Mouse (Mus musculus) brain, embryonic 18.5 days (tissue): Measurements from ENCODE around the gene Ube2l3.
"Not testable (repeated sequence)": the region's sequence is repeated elsewhere in the genome, so short reads cannot be mapped to it uniquely, and the experiment has no call there.

Experiments used
- DNase-seq: peaks from one replicate; pipeline ENCODE4 v3.0.0-alpha.2; 2012; ENCODE audit warnings: low read depth, low spot score

The Ube2l3 gene

DNA sequence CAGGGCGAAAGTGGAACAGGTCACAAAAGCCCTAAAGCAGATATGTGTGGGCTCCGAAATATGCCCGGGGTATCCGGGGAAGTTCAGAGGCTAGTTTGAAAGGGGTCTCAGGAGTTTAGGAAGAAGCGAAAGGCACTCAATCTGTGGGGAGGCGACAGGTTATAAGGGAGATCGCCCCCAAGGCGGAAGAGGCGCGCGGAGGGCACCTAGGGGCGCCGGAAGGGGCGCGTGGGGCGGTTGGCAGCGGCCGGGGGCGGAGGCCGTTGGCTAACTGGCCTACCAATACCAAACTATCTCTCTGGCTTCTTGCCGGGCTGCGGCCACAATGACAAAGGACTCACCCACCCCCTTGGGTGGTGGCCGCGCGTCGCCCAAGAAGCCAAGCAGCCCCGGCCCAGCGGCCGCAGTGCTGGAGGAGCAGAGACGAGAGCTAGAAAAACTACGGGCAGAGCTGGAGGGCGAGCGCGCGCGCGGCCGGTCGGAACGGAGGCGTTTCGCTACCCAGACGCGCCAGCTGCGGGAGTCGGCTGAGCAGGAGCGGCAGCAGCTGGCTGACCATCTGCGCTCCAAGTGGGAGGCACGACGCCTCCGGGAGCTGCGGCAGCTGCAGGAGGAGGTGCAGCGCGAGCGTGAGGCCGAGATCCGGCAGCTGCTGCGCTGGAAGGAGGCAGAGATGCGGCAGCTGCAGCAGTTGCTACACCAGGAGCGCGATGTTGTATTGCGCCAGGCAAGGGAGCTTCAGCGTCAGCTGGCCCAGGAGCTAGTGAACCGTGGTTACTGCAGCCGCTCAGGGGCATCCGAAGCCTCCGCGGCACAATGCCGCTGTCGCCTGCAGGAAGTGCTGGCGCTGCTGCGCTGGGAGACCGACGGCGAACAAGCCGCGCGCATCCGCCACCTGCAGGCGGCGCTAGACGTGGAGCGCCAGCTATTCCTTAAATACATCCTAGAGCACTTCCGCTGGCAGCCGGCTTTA, 6.2 kb upstream of the Ube2l3 start, which contains the start of gene Rimbp3:
Gene Rimbp3, plus strand, starts transcription at position 215 of the 973 bp plus-strand sequence.
- DNase-seq: no peak

DNA sequence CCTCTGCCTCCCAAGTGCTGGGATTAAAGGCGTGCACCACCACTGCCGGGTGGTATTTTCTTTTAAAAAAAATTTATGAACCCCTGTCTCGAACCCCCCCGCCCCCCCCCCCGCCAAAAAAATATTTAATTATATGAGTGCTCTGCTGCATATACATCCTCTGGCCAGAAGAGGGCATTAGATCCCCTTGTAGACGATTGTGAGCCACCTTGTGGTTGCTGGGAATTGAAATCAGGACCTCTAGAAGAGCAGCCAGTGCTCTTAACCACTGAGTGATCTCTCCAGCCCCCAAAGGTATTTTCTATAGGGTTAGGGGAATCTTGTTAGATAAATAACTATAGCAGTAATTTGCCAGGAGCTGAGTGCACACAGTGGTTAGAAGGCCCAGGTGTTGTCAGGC, 2.5 kb upstream of the Ube2l3 start:
- DNase-seq: no peak

DNA sequence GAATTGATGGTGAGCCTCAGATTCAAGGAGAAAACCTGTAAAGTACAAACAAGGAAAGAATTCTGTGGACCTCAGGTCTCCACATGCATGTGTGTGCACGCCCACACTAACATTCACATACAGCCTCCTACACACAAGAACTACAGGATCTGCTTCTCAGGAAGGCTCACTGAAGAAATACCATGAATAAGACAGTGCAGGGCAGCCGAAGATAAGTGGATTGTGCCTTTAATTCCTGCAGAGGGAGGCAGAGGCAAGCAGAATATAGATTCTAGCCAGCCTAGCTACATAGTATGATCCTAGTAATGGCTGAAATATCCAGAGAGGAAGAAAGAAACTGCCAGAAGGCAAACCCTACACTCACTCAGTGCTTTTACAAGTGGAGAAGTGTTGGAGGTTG, 472 bp downstream of the Ube2l3 start:
- DNase-seq: no peak

DNA sequence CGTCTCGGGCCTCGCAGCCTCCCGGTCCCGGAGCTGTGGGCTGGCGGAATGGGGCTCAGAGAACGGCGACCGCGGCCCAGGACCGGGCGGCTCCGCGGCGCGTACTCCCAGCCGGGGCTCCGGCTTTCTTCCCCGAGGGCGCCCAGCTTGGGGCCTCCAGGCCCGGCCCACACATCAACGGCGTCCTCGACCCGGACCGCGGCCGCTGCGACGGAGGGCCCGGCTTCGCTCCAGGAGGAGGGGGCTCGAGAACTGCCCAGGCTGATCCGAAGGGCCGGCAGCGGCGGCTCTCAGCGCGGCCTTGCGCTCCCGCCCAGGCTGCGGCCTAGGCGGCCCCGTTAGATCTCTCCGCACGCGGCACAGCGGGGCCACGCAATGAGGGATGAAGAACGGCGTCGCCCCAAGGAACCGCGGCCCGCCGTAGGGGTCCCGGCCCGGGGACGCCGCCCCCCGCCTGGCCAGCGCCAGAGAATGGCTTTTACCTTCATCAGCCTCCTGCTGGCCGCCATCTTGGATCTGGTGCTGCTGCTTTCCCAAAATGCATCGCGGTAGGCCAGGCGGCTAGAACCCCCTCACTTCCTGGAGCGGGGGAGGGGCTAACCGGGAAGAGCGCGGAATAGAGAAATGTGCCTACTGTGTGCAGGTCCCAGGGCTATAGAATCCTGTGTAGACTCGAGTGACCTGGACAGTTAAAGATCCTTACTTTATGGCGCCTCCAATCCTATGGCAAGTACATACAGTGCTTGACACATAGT, 1.3 kb downstream of the Ube2l3 start:
- DNase-seq: peak; percentile 71

DNA sequence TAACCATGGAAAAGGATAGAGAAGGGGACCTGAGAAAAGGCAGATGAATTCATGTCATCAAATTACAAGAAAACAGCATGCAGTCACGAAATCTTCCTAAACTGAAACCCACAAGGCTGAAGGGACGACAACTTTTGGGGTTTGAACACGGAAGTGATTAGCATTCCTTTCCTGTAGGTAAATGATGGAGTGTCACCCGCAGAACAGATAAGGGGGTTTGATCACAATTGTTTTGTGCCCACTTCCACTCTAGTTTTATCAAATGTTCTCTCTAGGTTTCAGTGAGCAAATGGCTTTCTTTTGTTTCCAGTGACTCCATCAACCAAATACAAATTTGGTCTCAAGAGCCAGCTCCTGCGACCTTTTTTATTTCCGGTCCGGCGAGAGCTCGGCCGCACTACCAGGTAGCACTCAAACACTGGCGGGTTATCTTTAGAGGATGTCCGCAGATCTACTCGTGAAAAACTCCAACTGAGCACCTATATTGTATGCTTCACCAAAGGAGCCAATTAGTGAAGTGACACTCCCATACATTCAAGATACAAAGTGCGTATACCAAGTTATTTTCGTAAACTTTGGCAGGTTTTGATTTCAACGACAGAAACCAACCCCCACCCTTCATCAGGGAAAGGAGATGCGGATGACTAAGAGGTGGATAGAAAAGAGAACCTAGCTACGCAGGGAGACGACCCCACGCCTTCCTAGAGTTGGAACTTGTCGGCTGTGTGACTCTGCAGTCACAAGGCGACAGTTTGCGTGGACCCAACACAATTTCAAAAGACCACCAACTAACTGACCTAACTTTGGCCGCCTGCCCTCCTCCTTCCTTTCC, 2.1 kb downstream of the Ube2l3 start:
- no peak for DNase-seq

DNA sequence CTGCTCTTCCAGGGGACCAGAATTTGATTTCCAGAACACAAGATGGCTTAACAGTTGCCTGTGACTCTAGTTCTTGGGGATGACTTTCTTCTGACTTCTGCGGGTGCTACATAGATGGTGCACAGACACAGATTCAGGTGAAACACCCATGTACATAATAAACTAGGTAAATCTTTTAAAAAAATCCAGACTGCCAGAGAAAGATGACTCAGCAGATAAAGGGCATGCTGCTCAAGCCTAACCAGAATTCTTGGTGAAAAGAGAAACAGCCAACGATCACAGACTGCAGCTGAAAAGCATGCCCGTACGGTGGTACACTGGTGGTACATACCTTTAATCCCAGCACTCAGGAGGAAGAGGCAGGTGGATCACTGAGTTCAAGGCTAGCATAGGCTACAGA, 8.6 kb downstream of the Ube2l3 start:
- no peak for DNase-seq

DNA sequence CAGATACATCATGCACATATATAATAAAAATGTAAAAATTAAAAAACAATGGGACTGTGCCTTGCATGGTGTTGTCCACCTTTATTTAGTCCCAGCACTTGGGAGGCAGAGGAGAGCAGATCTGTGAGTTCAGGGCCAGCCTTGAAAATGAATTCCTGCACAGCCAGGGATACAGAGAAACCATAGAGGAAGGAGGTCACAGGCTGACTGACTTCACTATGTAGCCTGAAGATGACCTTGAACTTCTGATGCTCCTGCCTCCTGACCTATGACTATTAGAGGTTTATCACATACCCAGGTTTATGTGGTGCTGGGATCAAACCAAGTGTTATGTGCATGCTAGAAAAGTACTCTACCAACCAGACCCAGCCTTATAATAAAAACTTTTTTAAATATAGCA, 17.0 kb downstream of the Ube2l3 start:
- DNase-seq: no peak

DNA sequence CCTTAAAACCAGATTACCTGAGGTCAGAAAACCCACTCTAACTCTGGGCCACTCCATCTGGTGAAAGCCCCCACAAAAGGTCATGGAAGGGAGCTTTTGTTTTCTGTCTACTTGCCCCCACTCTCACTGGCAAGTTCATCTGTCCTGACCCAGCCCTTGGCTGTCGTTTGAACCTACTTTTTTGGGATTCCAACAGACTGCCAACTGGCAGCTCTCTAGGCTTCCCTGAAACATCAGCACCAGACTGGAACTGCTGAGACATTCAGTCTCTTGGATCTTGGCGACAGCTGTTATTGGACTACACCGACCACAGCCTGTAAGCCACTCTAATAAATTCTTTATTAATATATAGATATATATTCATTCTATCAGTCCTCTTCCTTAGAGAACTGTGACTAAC, 19.4 kb downstream of the Ube2l3 start:
- DNase-seq: no peak

DNA sequence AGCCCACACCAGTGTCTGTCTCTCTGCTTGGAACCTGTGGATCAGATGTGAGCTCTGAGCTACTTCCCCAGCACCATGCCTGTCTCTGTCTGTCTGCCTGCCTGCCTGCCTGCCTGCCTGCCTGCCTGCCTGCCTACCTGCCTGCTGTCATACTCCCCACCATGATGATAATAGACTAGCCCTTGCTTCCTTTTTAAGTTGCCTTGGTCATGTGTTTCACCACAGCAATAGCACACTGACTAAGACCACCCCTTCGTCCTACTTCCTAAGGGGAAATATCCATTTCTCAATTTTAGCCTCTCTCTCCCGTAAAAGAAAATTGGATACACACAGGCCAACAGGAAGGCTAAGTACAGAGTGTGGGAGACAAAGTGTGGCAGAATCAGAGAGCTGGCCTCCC, 20.3 kb downstream of the Ube2l3 start:
- DNase-seq: no peak

DNA sequence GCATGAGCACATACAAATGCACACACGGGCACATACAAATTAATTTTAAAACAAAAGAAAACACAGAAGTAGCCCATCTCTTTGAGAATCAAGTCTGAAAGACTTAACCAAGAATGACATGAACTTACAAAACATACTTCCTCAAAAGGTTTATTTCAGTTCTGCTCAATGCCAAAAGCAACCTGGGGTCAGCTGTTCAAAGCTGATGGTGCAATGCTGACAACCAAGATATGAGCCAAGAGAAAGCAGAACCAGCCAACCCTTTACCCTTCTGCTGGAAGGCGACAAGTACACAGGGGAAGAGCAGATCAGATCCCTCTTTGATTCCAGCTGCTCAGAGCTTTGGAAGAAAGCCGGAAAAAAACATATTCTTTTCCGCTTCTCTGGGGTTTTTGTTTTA, 21.1 kb downstream of the Ube2l3 start:
- no peak for DNase-seq

DNA sequence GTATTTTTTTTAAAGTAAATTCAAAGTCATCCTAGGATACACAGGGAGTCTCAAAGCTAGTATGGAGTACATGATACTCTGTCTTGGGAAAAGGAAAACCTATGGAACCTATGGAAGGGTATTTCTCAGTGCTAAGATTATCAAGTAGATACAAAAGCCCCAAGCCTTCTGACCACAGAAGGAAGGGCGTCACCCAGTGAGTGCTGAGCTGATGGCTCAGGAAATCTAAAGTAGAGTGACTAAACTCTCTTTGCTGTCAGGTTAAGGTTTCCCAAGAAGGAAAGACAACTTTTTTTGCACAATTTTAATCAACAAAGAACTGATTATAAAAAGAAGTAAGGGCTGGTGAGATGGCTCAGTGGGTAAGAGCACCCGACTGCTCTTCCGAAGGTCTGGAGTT, 22.7 kb downstream of the Ube2l3 start:
- DNase-seq: no peak

DNA sequence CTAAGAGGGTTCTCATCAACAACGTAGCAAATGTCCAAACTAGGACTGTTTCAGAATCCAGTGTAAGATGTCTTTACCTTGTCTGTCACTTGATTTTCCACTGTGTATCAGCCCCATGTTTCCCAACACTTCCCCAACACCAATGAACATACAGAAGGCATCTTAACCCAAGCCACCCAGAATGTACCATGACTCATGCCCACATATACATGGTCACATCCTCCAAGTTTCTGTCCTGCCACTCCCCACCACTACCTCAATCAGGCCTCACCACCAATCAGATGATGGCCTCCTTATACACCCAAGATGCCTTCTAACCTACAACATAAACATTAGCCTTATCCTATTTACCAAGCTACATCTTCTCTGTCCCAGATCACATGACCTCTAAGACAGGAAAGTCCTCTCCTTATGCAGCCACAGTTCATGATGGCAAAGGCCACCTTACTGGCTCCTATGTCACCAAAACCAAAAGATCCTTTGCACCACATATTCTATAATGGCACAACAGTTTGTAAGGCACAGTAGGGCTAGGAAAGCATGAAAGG, 24.8 kb downstream of the Ube2l3 start:
- no peak for DNase-seq

DNA sequence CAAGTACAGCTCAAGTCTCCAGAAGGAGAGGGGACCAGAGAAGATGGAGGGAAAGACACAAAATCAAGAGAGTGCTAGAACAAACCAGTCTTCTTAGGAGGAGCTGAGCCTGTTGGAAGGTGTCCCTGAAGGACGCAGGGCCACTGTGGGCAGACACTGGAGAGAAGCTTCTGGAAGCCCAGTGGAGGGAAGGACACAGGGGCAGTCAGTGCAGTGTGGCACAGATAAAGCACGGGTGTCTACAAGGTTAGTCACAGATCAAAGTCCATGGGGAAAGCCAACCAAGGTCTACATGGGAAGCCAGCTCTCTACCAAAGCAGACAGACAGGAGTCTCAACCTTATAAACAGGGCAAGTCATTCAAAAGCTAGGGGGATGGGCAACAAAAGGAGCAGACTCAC, 26.7 kb downstream of the Ube2l3 start:
- DNase-seq: no peak

DNA sequence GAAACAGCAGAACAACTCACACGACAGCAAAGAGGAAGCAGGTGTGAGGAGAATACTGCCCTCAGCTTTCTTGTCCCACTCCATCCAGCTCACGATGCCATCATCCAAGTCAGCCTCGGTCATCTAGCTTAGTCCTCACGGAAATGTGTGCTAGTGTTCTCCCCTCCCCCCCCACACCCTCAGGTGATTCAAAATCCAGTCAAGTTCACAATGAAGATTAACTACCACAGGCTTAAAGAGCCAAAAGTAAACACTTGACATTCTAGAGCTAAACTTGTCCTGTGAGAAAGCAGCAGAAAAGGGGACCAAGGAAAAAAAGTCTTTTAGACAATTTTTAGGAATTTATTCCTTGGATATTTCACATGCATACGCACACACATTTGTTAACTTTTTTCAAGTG, 34.4 kb downstream of the Ube2l3 start:
- no peak for DNase-seq

DNA sequence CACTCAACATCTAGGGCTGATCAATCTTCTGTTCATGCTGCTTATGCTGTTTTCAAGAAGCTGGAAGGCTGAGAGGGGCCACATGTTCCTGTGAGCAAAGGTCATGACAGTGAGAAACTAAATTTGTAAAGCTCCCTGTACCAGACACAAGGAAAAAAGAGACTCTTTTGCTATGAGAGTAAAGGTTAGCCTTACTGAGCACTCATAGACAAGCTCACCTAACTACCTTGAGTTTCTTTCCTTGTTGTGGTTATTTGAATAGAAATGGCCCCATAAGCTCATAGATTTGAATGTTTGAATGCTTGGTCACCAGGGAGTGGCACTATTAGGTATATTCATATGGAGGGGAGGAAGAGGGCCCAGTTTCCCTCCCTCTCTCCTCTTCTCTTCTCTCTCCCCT, 35.3 kb downstream of the Ube2l3 start:
- DNase-seq: no peak

DNA sequence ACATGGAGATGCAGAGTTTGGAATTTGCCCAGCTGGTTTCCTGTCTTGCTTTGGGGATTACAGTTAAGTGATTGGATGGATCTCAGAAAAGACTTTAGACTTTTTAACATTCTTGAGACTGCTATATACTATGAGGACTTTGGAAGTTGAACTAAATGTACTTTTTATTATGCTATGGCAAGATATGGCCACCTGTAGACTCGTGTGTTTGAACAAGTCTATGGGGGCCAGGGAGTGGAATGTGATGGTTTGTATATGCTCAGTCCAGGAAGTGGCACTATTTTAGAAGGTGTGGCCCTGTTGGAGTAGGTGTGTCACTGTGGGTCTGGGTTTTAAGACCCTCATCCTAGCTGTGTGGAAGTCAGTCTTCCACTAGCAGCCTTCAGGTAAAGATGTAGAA, 37.0 kb downstream of the Ube2l3 start:
- DNase-seq: not testable (repeated sequence)

DNA sequence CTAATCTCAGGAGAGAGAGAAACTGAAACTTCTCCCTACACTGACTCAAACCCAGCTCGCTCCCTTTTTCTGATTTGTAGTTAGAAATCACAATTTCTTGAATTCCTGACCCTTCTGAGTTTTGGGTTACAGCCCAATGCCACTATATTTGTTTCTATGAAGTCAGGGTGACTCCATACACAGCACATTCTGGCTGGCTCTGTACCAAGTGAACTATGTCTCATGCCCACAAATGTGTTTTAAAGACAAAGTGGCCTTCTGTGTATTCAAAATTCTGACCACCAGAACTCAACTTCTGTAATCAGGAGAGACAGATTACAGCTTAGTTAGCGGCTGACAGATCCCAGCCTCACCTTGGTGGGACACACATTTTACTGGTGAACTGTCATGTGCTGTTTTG, 48.1 kb downstream of the Ube2l3 start:
- DNase-seq: no peak

DNA sequence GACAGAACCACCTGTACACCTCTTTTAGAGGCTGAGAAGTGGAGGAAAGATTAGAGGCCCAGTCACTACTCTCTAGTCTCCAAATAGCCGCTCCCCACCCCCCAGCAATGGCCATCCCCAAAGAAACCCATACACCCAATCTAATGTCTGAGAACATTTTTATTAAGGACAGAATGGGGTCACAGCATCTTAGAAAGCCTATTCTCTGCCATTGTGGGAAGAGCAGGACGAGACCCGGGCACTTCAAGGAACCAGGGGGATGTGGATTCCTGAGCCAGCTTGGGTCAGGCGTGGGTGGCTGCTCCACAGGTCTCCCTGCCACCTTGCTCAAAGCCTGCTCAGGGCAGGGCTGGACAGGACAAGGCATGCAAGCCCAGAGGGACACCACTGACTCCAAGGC, 50.6 kb downstream of the Ube2l3 start:
- no peak for DNase-seq

DNA sequence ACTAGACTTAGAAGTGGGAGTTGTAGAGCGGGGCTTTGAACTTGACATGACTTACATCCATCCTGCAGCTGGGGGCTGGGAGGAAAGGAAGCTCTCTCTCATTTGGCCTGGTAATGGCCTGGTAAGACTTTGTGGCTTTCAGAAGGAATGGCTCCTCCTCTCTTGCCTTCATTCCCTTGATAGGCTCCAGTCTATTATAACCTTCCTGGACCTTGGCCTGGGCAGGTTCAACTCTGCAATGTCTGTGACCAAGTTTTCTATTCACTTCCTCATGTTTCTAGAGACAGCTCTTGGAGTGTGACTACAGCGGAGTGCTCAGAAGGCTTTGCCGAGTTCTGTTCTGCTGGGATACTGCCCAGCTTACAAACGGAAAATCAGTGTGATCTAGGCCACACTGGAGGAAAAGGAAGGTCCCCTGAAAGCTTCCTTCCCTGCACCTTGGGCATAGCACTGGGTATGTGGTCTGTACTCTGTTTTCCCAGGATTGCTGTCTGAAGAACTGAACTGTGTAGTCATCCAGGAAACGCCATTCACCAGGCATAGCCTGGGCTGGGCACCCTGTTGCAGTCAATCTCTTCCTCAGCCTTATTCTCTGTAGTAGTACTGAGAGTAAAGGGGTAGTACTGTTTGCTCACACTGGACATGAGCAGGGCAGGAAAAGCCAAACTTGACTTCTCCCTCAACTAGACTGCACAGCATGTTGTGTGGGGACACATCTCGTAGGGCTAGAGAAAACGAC, 51.8 kb downstream of the Ube2l3 start:
- no peak for DNase-seq

DNA sequence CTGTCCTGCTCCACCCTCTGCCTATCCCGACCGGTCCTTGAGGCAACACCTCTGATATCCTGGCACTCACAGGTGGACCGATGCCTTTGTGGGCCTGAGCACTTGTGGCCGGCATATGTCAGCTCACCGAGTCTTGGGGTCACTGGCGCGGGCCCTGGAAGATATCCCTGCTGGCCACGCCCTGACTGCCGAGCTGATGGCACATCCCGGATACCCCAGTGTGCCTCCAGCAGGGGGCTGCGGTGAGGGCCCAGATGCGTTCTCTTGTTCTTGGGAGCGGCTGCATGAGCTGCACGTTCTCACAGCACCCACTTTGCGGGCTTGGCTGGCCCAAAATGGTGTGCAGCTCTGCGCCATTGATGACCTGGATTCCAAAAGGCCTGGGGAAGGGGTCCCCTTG, 54.4 kb downstream of the Ube2l3 start:
- no peak for DNase-seq

DNA sequence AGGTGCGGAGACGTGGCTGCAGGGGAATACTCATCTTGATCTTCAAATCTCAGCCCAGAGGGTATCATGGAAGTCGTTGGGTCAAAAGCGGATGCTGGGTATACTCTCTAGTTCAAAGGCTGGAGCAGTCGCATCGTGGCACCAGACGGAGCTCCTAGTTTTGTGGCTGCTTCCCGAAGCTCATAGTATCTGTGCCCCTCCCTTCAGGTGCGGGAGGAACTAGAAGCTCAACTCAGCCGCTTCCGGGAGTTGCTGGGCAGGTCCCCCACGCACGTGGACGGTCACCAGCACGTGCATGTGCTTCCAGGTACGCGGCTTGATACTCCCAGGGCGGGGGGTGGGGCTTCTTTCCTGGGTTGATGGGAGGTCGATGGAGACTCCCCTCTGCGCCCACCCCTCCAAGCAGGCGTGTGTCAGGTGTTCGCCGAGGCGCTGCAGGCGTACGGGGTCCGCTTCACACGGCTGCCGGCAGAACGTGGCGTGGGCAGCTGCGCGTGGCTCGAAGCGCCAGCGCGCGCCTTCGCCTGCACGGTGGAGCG, 55.0 kb downstream of the Ube2l3 start:
- DNase-seq: no peak
